Mouse (Mus musculus) liver, embryonic 15.5 days (tissue): ENCODE data around the gene Sohlh2. TPM values are rescaled to one million over a fixed set of nuclear protein-coding genes. Genes with fewer than 3 reads are reported as not detected.
A peak's percentile ranks its signal among the peaks of the same experiment; 100 is the strongest.

Experiments used
- ATAC-seq: fragments of 200-750 bp; cut with Nextera tagmentation; 2 replicates; pipeline ENCODE4 v1.8.0; 2017; ENCODE audit warnings: moderate number of reproducible peaks, mild to moderate bottlenecking, moderate library complexity; ENCODE audit not compliant: insufficient read depth
- H3K27ac ChIP-seq: fragments of 300-500 bp; sonication (generic); replicated peaks from 2 replicates; pipeline ENCODE4 v1.5.1; 2015; ENCODE audit warnings: mild to moderate bottlenecking, inconsistent platforms
- H3K27me3 ChIP-seq: fragments of 300-500 bp; sonication (generic); 2 replicates; pipeline ENCODE4 v1.6.1; 2015; ENCODE audit warnings: mild to moderate bottlenecking, inconsistent platforms
- H3K36me3 ChIP-seq: fragments of 300-500 bp; sonication (generic); replicated peaks from 2 replicates; pipeline ENCODE4 v1.6.1; 2015; ENCODE audit warnings: moderate library complexity, mild to moderate bottlenecking, inconsistent platforms
- H3K4me1 ChIP-seq: fragments of 300-500 bp; sonication (generic); replicated peaks from 2 replicates; pipeline ENCODE4 v1.6.1; 2015; ENCODE audit warnings: inconsistent platforms
- H3K4me2 ChIP-seq: fragments of 300-500 bp; sonication (generic); 2 replicates; pipeline ENCODE4 v1.6.1; 2015; ENCODE audit warnings: moderate library complexity, mild to moderate bottlenecking, inconsistent platforms
- H3K4me3 ChIP-seq: fragments of 300-500 bp; sonication (generic); replicated peaks from 2 replicates; pipeline ENCODE4 v1.5.1; 2015; ENCODE audit warnings: mild to moderate bottlenecking, inconsistent platforms
- H3K9ac ChIP-seq: fragments of 300-500 bp; sonication (generic); 2 replicates; pipeline ENCODE4 v1.6.1; 2015; ENCODE audit warnings: moderate library complexity, mild to moderate bottlenecking, inconsistent platforms
- H3K9me3 ChIP-seq: fragments of 300-500 bp; sonication (generic); replicated peaks from 2 replicates; pipeline ENCODE4 v1.6.1; 2016; ENCODE audit warnings: inconsistent platforms
- WGBS: fragments of 180-500 bp; shearing (Covaris S2); methylation state at CpG from one replicate; pipeline ENCODE4 v1.1.7; 2015; ENCODE audit warnings: mixed read lengths; ENCODE audit not compliant: insufficient replicate concordance; 5-methylcytosine and 5-hydroxymethylcytosine counted together
- polyA plus RNA-seq: library from polyadenylated mRNA; unstranded; fragments of >200 nt; fragmentation: Nextera tagmentation; extraction: Ambion mirVana; gene quantifications from 2 replicates; pipeline ENCODE4 v1.2.1, GENCODE M21; 2015

Sohlh2 gene
- polyA plus RNA-seq, 1 experiment from 2014 or later = not detected

DNA sequence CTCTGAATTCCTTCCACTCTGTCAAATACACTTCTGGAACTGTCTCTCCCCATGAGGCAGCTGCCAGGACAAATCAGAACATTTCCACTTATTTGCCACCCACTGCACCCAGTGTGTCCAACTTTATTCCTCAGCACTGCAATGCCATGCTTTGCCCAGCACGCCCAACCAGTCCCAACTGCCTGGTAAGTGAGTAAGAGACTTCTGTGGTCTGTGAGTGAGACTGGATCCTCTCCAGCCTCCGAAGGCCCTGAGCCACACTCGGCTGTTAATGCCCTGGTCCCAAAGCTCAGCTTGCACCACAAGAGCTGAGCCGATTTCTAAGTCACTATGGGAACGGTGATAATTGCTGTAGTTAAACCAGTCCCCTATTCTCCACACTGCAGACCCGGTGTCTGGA is 25.8 kb downstream of the Sohlh2 start:
- Histone ChIP-seq H3K9ac (no peak overlapping the region), H3K4me3 (no peak overlapping the region), H3K27ac (no peak overlapping the region), H3K36me3 (no peaks in the 10 kb centered on the region), H3K4me1 (no peaks in the 10 kb centered on the region), H3K9me3 (no peaks in the 10 kb centered on the region), H3K27me3 (no peaks in the 10 kb centered on the region), H3K4me2 (no peak overlapping the region)
- 59% methylated on average over 6 of the region's 6 CpGs for WGBS
- ATAC-seq = no peak

DNA sequence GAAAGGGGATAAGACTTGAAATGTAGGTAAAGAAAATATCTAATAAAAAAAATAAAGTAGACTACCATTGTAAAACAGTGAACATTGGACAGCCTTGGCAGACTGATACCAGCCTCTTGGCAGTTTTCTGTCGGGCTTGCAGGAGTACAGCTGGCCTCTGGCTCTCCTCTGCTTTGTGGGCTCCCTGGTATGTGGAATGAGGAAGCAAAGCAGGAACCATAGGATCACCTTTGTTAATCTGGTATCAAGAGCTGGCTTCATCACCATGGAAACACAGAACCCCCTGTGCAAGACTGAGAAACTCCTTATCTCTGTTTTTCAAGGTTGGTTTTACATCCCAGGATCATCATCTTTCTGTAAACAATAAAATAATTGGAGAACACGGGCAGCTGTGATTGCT is 30.4 kb downstream of the Sohlh2 start:
- H3K4me1 ChIP-seq = no peaks in the 10 kb centered on the region

DNA sequence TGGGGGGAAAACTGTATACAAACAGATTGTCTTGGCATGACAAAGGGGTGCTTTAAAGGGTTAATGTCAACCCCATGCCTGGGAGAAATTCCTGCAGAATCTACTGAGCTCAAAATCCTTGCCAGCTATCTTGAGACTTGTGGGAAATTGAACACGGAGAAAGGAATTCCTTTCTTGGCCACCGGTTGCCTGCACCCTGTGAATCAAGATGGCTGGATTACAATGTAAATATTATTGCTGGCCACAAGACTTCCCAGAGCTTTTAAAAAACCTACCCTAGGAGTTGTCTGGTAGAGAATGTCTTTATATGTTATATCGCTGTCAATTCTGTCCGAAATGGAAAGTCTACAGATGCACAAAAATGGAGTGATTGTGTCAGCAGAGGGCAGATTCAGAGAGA is 32.0 kb downstream of the Sohlh2 start:
- Histone ChIP-seq H3K36me3 (no peaks in the 10 kb centered on the region), H3K27ac (no peak overlapping the region), H3K9ac (no peak overlapping the region), H3K9me3 (no peaks in the 10 kb centered on the region), H3K4me2 (no peak overlapping the region), H3K4me3 (no peak overlapping the region), H3K27me3 (no peaks in the 10 kb centered on the region), H3K4me1 (no peaks in the 10 kb centered on the region)
- 52% methylated on average over 4 of the region's 4 CpGs for WGBS
- no peak for ATAC-seq

More for the DNA sequence above, 30.4 kb downstream of the Sohlh2 start:
- no peaks in the 10 kb centered on the region for H3K9me3 ChIP-seq
- H3K4me2 ChIP-seq = no peak overlapping the region
- H3K36me3 ChIP-seq = no peaks in the 10 kb centered on the region
- no peak for ATAC-seq
- H3K27me3 ChIP-seq = no peaks in the 10 kb centered on the region
- H3K27ac ChIP-seq = no peak overlapping the region
- WGBS = 18% methylated on average over 2 of the region's 2 CpGs
- H3K9ac ChIP-seq = no peak overlapping the region
- H3K4me3 ChIP-seq = no peak overlapping the region

DNA sequence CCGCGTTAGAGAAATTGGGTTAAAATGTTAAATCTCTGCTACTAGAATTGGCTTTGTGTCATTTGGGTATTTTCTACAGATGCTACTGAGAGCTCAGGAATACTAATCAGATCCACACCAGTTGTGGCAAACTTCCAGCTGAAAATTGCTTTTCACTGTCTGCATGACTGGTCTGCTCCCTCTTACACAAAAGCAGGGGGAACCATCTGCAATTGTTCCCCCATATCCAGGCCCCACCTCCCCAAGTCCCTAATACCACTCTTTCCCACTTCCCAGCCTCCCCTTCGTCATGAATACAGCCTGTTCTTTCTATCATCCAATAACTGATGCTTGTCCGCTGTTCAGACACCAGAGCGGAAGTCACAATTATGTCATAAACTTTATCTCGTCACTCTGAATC is 32.6 kb downstream of the Sohlh2 start:
- H3K9me3 ChIP-seq = no peaks in the 10 kb centered on the region
- WGBS = 69% methylated on average over 6 of the region's 6 CpGs

DNA sequence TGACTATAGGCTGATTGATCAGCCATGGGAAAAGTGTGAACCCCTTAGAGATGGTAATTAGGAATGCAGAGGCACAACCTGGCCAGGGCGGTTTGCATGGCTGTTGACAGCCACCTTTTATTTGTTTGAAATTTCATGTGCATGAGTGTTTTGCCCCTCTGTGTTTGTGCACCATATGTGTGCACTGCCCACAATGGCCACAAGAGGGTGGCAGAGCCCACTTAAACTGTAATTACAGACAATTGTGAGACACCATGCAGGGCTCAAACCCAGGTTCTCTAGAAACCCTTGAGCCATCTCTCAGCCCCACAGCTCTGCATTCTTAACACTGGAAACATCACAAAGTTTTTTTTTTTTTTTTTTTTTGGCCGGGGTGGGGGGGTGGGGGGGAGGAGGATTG is 40.7 kb downstream of the Sohlh2 start:
- Histone ChIP-seq H3K9me3 (no peaks in the 10 kb centered on the region), H3K4me1 (no peaks in the 10 kb centered on the region), H3K4me3 (no peak overlapping the region), H3K9ac (no peak overlapping the region), H3K27ac (no peak overlapping the region), H3K27me3 (no peaks in the 10 kb centered on the region), H3K36me3 (no peaks in the 10 kb centered on the region), H3K4me2 (no peak overlapping the region)
- WGBS = 60% methylated on average over 2 of the region's 2 CpGs
- no peak for ATAC-seq

More for the DNA sequence above, 32.6 kb downstream of the Sohlh2 start:
- H3K4me2 ChIP-seq = no peak overlapping the region
- ATAC-seq = no peak
- no peak overlapping the region for H3K9ac ChIP-seq
- no peak overlapping the region for H3K4me3 ChIP-seq
- no peaks in the 10 kb centered on the region for H3K36me3 ChIP-seq
- no peak overlapping the region for H3K27ac ChIP-seq
- no peaks in the 10 kb centered on the region for H3K4me1 ChIP-seq
- no peaks in the 10 kb centered on the region for H3K27me3 ChIP-seq

DNA sequence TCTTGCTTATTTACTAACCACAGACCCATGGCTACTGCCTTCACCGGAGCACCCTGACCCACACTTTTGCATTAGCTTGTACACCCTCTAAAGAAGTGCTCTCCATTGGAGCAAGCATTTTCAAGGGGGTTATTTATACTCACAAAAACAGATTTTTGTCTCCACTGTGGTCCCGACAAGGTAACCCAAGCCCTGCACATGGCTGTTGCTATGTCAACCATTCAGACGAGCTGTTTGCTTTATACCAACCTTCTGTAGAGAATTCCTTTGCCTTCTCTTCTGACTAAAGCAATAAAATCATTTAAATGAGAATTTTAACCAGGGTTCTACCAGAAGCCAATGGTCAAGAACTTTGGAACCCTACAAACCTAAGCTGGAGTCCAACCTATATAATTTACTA is 42.0 kb downstream of the Sohlh2 start:
- Histone ChIP-seq H3K9ac (no peak overlapping the region), H3K27ac (no peak overlapping the region), H3K9me3 (no peaks in the 10 kb centered on the region), H3K4me2 (no peak overlapping the region), H3K4me1 (no peaks in the 10 kb centered on the region), H3K27me3 (no peaks in the 10 kb centered on the region), H3K36me3 (no peaks in the 10 kb centered on the region), H3K4me3 (no peak overlapping the region)
- WGBS = 66% methylated on average over 3 of the region's 3 CpGs
- no peak for ATAC-seq

DNA sequence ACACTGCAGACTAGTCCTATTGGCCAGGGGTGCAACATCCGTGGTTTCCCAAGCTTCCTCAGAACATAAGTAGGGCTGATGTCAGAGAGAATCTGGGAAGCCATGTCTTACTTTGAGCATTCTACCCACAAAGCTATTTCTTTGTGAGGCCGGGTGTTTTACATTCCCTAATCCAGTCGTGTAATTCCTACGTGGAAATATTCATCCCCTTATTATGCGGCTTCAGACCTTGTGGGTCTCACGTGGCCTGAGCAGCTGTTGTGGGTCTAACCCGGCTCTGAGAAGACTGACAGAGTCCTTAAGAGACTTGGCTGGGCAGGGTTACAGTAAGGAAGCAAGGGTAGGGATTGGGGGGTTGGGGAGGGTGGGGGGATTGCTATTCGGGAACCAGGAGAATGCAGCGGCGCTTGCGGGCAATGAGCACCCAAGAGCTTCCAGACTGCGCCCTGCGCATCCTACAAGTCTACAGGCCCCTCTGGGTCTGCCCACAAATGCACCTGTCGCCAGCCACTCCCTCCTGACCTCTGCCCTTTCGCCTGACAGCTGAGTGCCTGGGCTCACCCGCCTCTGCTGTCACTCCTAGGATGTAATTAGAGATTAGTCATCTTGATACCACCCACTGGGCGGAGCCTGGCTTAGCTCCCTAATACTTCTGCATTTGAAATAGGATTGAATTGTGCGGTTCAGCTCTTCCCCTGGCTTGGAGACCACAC is 44.8 kb downstream of the Sohlh2 start:
- WGBS = 29% methylated on average over 18 of the region's 18 CpGs
- no peaks in the 10 kb centered on the region for H3K4me1 ChIP-seq
- no peaks in the 10 kb centered on the region for H3K27me3 ChIP-seq
- H3K4me2 ChIP-seq = no peak overlapping the region
- H3K4me3 ChIP-seq = no peak overlapping the region
- no peak for ATAC-seq
- H3K36me3 ChIP-seq = no peaks in the 10 kb centered on the region
- no peak overlapping the region for H3K27ac ChIP-seq
- H3K9me3 ChIP-seq = no peaks in the 10 kb centered on the region
- no peak overlapping the region for H3K9ac ChIP-seq

DNA sequence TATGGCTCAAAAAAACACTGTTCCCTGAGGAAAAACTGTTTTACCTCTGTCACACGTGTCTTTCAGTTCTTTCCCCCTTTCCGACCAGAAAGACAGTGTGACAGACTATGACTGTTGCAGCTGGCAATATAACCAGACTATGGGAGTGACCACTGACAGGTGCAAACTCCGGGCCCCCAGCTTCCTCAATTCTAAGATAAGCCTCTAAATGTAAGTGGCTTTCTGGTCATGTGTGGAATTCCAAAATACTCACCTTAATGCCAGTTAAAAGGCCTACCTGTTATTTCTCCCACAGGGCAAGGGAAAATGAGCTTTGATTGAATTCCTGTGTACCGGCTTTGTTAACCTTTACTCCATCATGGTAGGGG is 45.4 kb downstream of the Sohlh2 start:
- no peak overlapping the region for H3K4me3 ChIP-seq
- H3K27me3 ChIP-seq = no peaks in the 10 kb centered on the region
- H3K4me1 ChIP-seq = no peaks in the 10 kb centered on the region
- H3K9ac ChIP-seq = no peak overlapping the region
- H3K9me3 ChIP-seq = no peaks in the 10 kb centered on the region
- WGBS = 14% methylated on average over 4 of the region's 4 CpGs
- H3K36me3 ChIP-seq = no peaks in the 10 kb centered on the region
- no peak overlapping the region for H3K27ac ChIP-seq
- no peak overlapping the region for H3K4me2 ChIP-seq
- ATAC-seq = no peak

DNA sequence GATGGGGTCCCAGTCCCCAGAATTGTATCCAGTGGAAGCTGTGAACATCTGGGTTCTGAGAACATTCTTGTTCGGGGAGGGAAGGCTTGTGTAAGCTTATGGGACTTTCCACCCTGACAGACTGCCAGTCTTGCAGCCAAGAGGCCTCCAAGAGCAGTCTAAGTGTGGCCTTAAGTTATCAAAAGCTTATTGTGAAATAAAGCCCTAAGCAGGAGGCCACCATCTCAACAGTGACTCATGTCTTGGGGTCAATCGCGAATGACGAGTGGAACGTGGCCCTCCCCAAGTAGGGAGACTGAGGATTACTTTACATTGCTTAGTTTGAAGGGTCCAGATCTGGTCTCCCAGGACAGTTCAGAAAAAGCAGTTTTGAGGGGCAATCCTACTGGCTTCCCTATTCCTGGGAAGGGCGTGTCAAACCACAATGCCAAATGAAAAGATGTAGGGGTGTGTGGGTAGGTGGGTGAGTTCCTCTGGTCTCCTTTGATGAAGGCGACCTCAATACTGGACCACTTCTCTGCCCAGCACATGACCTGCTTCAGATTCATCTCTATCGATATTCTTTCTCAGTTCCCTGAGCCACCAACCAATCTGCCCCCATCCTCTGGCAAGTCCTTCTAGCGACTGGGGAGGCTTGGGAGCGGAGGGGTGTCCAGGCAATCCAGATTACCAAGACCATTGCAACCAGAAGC is 60.0 kb downstream of the Sohlh2 start, which contains the start of gene Dclk1:
TSS of gene Dclk1 (plus strand) at position 635 of the 692 bp plus-strand sequence.
- H3K27me3 ChIP-seq = peaks cover 28% of the 10 kb centered on the region
- H3K9me3 ChIP-seq = no peaks in the 10 kb centered on the region
- ATAC-seq = no peak
- 32% methylated on average over 10 of the region's 10 CpGs for WGBS
- H3K27ac ChIP-seq = no peak within 1 kb of the TSS
- no peaks in the 10 kb centered on the region for H3K36me3 ChIP-seq
- H3K9ac ChIP-seq = no peak within 1 kb of the TSS
- no peaks in the 10 kb centered on the region for H3K4me1 ChIP-seq
- peak within 1 kb of the TSS; percentile 10; the same call in 1 of the 2 replicates for H3K4me3 ChIP-seq
- H3K4me2 ChIP-seq = peak within 1 kb of the TSS; percentile 27; the same call in 1 of the 2 replicates

DNA sequence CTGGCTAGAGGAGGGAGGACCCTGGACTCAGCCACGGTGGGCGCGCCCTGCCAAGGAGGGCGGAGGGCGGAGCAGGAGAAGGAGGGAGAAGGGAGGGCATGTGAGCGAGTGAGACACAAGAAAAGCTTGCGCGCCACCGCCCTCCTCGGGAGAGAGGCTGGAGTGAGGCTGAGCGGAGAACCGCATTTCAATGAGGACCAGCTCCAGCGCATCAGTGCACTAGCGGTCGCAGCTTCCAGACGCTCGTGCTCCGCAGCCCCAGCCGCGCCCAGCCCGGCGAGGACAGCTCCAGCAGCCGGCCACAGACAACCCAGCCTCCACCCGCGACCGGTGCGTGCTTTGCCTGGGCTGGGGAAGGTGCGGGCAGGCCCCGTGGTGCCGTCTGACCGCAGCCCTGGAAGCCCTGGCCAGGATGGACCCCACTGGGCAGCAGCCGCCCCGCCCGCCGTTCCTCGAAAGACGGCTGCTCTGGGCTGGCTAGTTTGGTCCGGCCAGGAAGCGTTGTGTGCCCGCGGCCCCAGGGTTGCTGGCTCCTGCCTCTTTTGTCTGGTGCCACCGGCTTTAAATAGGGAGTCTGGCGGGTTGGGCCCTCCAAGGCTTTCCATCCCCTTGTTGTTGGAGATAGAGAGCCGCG is 60.7 kb downstream of the Sohlh2 start:
- Histone ChIP-seq H3K9ac (no peak overlapping the region), H3K27ac (no peak overlapping the region), H3K36me3 (no peaks in the 10 kb centered on the region), H3K27me3 (peaks cover 28% of the 10 kb centered on the region), H3K4me2 (peak overlapping the region; percentile 27; the same call in 1 of the 2 replicates), H3K4me3 (peak overlapping the region; percentile 10; the same call in 1 of the 2 replicates), H3K4me1 (no peaks in the 10 kb centered on the region), H3K9me3 (no peaks in the 10 kb centered on the region)
- ATAC-seq = no peak
- 2% methylated on average over 44 of the region's 45 CpGs for WGBS

DNA sequence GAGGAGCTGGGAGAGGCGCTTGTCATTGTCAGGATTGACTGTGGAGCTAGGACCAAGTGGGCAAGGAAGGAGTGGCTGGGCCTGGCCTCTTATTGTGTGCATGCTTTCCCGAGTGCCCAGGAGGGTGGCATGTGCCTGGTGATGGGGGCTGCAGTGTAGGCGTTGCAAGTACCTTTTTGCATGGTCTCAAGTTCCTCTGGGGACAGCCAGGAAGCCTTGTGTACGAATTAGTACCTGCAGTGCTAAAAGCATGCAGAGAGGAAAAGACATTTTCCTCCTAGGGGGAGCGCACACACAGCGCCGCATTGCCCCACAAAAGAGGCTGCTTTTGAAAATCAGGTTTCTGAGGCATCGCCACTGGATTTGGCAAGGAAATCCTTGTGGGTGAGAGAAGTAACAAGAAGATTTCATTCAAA is 61.2 kb downstream of the Sohlh2 start:
- H3K9ac ChIP-seq = no peak overlapping the region
- H3K27ac ChIP-seq = no peak overlapping the region
- no peaks in the 10 kb centered on the region for H3K36me3 ChIP-seq
- H3K27me3 ChIP-seq = peaks cover 28% of the 10 kb centered on the region
- H3K4me3 ChIP-seq = peak overlapping the region; percentile 10; the same call in 1 of the 2 replicates
- H3K9me3 ChIP-seq = no peaks in the 10 kb centered on the region
- H3K4me1 ChIP-seq = no peaks in the 10 kb centered on the region
- peak overlapping the region; percentile 27; the same call in 1 of the 2 replicates for H3K4me2 ChIP-seq
- WGBS = 5% methylated on average over 8 of the region's 8 CpGs
- no peak for ATAC-seq
